Mouse (Mus musculus) midbrain, embryonic 11.5 days (tissue): ENCODE data around the gene AW011738. TPM values are rescaled to one million over a fixed set of nuclear protein-coding genes. Genes with fewer than 3 reads are reported as not detected.

Experiments used
- ATAC-seq: fragments of 200-750 bp; cut with Nextera tagmentation; 2 replicates; pipeline ENCODE4 v1.8.0; 2017; ENCODE audit warnings: moderate TSS enrichment, moderate library complexity; ENCODE audit not compliant: low FRiP score
- DNase-seq: peaks from one replicate; pipeline ENCODE4 v3.0.0; 2015; ENCODE audit warnings: low spot score; ENCODE audit errors: missing footprints
- H3K27ac ChIP-seq: fragments of 300-500 bp; sonication (generic); 2 replicates; pipeline ENCODE4 v1.5.1; 2014; ENCODE audit warnings: low read depth, low read length
- H3K27me3 ChIP-seq: fragments of 300-500 bp; sonication (generic); 2 replicates; pipeline ENCODE4 v1.6.1; 2014; ENCODE audit warnings: mild to moderate bottlenecking, low read length, moderate library complexity, mixed read lengths; ENCODE audit not compliant: control insufficient read depth, insufficient read depth
- H3K36me3 ChIP-seq: fragments of 300-500 bp; sonication (generic); 2 replicates; pipeline ENCODE4 v1.6.1; 2014; ENCODE audit warnings: mild to moderate bottlenecking, low read length, moderate library complexity, mixed read lengths; ENCODE audit not compliant: control insufficient read depth, insufficient read depth
- H3K4me1 ChIP-seq: fragments of 300-500 bp; sonication (generic); 2 replicates; pipeline ENCODE4 v1.6.1; 2014; ENCODE audit warnings: low read length; ENCODE audit not compliant: control insufficient read depth, insufficient read depth
- H3K4me2 ChIP-seq: fragments of 300-500 bp; sonication (generic); 2 replicates; pipeline ENCODE4 v1.6.1; 2014; ENCODE audit warnings: mild to moderate bottlenecking, moderate library complexity
- H3K4me3 ChIP-seq: fragments of 300-500 bp; sonication (generic); 2 replicates; pipeline ENCODE4 v1.5.1; 2014; ENCODE audit warnings: low read depth, low read length
- H3K9ac ChIP-seq: fragments of 300-500 bp; sonication (generic); 2 replicates; pipeline ENCODE4 v1.6.1; 2014; ENCODE audit warnings: low read length
- H3K9me3 ChIP-seq: fragments of 300-500 bp; sonication (generic); 2 replicates; pipeline ENCODE4 v1.6.1; 2016; ENCODE audit warnings: low read length; ENCODE audit not compliant: control insufficient read depth
- WGBS: fragments of 180-500 bp; shearing (Covaris S2); extraction: QIAGEN DNeasy Blood & Tissue Kit; methylation state at CpG from one replicate; pipeline ENCODE4 v1.1.7; 2014; 5-methylcytosine and 5-hydroxymethylcytosine counted together
- polyA plus RNA-seq: library from polyadenylated mRNA; unstranded; fragments of >200 nt; fragmentation: Nextera tagmentation; extraction: Ambion mirVana; gene quantifications from 2 replicates; pipeline ENCODE4 v1.2.1, GENCODE M21; 2014

Gene AW011738
- polyA plus RNA-seq, 1 experiment from 2014 or later = 2.4 TPM

DNA sequence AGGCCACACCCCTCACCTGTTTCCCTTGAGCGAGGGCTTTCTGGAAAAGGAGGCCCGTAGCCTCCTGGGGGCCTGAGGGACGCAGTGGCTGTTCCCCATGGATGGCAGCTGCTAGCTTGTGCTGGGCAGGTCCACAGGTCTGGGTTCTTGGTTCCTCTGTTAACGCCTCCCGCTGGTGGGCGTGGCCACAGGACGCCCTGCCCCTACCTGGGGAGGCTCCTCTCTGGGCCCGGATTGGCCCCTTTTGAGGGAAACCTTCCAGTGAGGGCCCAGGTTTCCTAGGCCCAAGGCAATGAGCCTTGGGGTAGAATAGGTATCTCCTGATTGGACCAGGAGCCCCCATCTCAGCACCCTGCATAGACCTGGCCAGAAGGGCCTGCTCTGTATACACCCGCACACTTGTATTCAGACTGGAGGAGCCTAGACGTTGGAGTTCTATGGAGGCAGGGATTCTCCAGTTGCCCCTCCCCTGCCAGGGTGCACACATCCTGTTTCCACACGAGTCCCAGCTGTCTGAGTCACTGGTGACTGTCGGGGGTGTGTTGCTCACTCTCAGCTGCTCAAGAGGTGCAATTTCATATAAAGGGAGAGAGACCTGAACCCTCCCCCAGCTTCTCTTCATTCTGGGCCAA is 25.4 kb downstream of the AW011738 start:
- H3K27ac ChIP-seq = no peak overlapping the region
- no peak for DNase-seq
- ATAC-seq = peak; percentile 49
- H3K9me3 ChIP-seq = no peaks in the 10 kb centered on the region
- 24% methylated on average over 12 of the region's 12 CpGs for WGBS
- H3K9ac ChIP-seq = no peak overlapping the region
- H3K4me1 ChIP-seq = peaks cover 1% of the 10 kb centered on the region
- no peak overlapping the region for H3K4me3 ChIP-seq
- H3K27me3 ChIP-seq = no peaks in the 10 kb centered on the region
- H3K4me2 ChIP-seq = no peak overlapping the region
- H3K36me3 ChIP-seq = peaks cover 25% of the 10 kb centered on the region

DNA sequence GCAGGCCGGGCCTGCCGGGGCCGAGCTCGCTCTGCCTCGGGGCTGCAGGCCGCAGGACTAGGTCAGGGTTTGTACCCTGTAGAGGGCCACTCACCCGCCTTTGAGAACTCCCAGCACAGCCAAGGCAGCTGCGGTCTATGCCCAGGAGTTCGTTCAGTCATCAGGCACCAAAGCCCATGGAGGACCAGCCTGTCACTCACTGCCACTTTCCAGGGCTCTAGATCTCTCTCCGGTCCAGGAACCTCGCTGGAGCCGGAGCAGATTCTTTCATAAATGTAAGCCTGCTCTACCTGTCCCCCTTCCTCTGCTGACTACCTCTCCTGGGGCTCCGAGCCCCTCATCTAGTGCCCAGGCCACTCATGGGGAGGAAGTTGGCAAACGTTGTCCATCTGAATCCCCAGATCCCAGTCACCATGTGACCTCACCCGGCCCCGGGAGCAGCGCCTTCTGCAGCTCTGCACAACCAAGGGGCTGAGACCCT is 31.0 kb downstream of the AW011738 start:
- WGBS = 4% methylated on average over 16 of the region's 17 CpGs
- Histone ChIP-seq H3K36me3 (peaks cover 33% of the 10 kb centered on the region), H3K27me3 (no peaks in the 10 kb centered on the region), H3K4me2 (peak overlapping the region; percentile 89), H3K27ac (peak overlapping the region; percentile 71; the same call in 1 of the 2 replicates), H3K4me1 (peaks cover 11% of the 10 kb centered on the region), H3K9me3 (no peaks in the 10 kb centered on the region), H3K4me3 (peak overlapping the region; percentile 92), H3K9ac (peak overlapping the region; percentile 67)
- DNase-seq (peak; percentile 90), ATAC-seq (0 out of 2 replicates have a peak, but pooled peaks have one; percentile 34)

DNA sequence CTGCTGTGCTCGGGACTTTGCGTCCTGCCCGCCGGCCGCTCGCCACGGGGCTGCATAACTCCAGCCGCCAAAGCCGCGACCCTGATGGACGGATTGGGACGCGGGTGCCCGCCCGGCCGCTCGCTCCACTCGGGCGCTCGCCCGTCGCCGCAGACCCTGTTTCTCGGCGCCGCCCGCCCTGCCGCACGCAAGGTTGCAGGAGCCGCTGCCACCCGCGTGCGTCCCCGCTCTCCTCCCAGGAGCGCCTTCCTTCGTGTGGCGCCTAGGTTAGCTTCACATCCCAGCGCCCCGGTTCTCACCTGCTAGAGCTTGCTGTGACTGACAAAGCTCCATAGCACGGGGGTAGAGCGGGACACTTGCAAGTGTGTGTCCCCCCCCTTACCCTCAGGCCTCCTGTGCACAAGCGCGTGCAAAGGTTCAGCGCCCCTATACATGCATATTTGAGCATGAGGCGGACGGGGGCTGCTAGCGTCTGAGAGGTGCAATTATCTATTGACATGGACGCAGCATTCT is 31.7 kb downstream of the AW011738 start, which contains the start of gene Plekhn1:
TSS of gene Plekhn1 (minus strand) at position 157 of the 513 bp plus-strand sequence.
- Histone ChIP-seq H3K27me3 (no peaks in the 10 kb centered on the region), H3K9ac (peak within 1 kb of the TSS; percentile 79), H3K4me2 (peak within 1 kb of the TSS; percentile 89), H3K27ac (peak within 1 kb of the TSS; percentile 71), H3K4me3 (peak within 1 kb of the TSS; percentile 92), H3K4me1 (peaks cover 11% of the 10 kb centered on the region), H3K9me3 (no peaks in the 10 kb centered on the region), H3K36me3 (peaks cover 35% of the 10 kb centered on the region)
- 0% methylated on average over 28 of the region's 48 CpGs for WGBS
- DNase-seq (peak; percentile 97), ATAC-seq (peak; percentile 68)

DNA sequence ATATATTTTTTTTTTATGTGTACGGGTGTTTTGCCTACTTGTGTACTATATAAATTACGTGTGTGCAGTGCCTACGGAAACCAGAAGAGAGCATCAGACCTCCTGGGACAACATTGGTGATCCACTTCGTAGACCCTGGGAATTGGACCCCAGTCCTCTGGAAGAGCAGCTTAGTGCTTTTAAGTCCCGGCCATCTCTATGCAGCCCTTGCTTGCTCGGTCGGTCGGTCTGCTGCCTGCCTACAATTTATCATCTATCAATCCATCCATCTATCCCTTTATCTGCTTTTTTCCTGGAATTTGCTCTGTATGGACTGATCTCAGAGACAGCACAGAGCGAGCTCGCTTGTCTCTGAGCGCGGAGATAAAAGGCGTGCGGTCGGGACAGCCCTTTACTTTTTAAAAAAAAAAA is 32.3 kb downstream of the AW011738 start:
- no peaks in the 10 kb centered on the region for H3K27me3 ChIP-seq
- peaks cover 37% of the 10 kb centered on the region for H3K36me3 ChIP-seq
- 0% methylated on average over 15 of the region's 15 CpGs for WGBS
- peak overlapping the region; percentile 79 for H3K9ac ChIP-seq
- DNase-seq = no peak
- peak; percentile 26; the same call in 1 of the 2 replicates for ATAC-seq
- H3K4me1 ChIP-seq = peaks cover 11% of the 10 kb centered on the region
- no peaks in the 10 kb centered on the region for H3K9me3 ChIP-seq
- H3K27ac ChIP-seq = peak overlapping the region; percentile 16; the same call in 1 of the 2 replicates
- peak overlapping the region; percentile 89 for H3K4me2 ChIP-seq
- H3K4me3 ChIP-seq = peak overlapping the region; percentile 92

DNA sequence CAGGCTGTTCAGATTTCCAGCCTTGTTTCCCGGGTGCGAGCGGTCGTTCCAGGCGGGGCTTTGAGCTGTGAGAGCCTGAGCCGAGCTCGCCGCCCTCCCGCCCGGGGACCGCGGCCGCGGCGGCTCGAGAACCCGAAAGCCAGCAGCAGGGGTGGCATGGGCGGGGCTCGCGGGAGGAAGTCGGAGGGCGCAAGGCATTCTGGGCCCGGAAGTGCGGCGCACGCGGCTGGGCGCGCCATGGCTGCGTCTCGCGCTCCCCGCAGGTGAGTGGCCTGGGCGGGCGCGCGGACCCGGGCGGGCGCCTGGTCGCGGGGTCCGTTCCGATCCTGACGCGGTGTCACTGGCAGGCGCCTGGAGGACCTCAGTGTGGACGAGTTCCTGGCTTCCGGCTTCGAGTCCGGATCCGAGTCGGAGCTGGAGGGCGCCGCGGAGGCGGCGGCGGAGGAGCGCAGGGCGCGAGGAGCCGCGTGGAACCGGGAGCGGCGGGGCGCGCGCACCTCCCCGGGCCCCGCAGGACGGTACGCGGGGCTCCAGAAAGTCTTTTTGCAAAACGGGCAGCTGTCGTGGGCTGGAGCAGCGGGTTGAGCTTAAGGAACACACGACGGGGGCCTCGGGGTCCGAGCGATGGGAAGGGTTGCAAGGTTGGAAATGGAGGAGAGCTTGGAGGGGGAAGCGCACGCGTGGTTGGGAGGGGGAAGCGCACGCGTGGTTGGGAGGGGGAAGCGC is 32.9 kb downstream of the AW011738 start, which contains the start of gene Noc2l:
TSS of gene Noc2l (plus strand) at position 203 of the 726 bp plus-strand sequence.
- H3K27ac ChIP-seq = peak within 1 kb of the TSS; percentile 71

DNA sequence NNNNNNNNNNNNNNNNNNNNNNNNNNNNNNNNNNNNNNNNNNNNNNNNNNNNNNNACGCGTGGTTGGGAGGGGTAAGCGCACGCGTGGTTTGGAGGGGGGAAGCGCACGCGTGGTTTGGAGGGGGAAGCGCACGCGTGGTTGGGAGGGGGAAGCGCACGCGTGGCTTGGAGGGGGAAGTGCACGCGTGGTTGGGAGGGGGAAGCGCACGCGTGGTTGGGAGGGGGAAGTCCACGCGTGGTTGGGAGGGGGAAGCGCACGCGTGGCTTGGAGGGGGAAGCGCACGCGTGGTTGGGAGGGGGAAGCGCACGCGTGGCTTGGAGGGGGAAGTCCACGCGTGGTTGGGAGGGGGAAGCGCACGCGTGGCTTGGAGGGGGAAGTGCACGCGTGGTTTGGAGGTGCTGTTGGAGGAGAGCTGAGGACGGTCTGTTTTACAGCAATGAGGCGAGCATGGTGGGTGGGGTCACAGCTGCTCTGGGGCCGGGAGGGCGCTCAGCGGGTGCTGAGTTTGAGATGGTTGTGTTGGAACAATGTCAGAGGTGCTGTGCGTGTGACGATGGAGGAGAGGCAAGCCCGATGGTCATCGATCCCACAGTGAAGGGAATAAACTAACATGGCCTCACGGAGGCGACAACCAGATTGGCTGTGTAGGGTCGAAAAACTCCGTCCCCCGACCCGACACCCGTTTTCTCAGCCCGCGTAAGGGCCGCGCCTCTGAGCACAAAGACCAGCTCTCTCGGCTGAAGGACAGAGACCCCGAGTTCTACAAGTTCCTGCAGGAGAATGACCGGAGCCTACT is 33.7 kb downstream of the AW011738 start:
- Histone ChIP-seq H3K27ac (no peak overlapping the region; the same call in 1 of the 2 replicates), H3K4me1 (peaks cover 11% of the 10 kb centered on the region), H3K27me3 (no peaks in the 10 kb centered on the region), H3K9me3 (no peaks in the 10 kb centered on the region), H3K4me3 (peak overlapping the region; percentile 92), H3K36me3 (peaks cover 38% of the 10 kb centered on the region), H3K9ac (peak overlapping the region; percentile 79), H3K4me2 (peak overlapping the region; percentile 89)
- WGBS = 26% methylated on average over 52 of the region's 60 CpGs
- ATAC-seq = no peak
- peak; percentile 89 for DNase-seq

More for the DNA sequence above, 32.9 kb downstream of the AW011738 start, which contains the start of gene Noc2l:
- under 1% methylated on average over 87 of the region's 90 CpGs for WGBS
- Histone ChIP-seq H3K9ac (peak within 1 kb of the TSS; percentile 79), H3K36me3 (peaks cover 37% of the 10 kb centered on the region), H3K27me3 (no peaks in the 10 kb centered on the region), H3K4me2 (peak within 1 kb of the TSS; percentile 89), H3K4me3 (peak within 1 kb of the TSS; percentile 92), H3K4me1 (peaks cover 11% of the 10 kb centered on the region), H3K9me3 (no peaks in the 10 kb centered on the region)
- DNase-seq (peak; percentile 99), ATAC-seq (peak; percentile 89)

DNA sequence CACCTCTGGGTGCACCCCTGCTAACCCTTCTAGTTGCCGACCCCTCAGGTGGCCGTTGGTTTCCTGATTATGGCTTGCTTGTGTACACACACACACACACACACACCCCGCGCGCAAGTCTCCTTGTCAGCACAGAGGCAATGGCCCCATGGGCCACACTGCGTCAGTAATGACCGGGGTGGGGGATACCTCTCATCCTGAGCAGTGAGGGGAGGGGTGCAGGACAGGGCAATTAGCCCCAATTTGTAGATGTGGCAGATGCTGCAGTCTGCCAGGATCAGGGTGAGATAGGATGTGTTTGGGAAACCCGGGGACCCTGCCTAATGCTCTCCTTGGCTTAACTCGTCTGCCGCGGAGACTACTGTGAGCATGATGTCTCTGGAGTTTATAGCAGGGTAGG is 46.5 kb downstream of the AW011738 start:
- no peaks in the 10 kb centered on the region for H3K9me3 ChIP-seq
- H3K27me3 ChIP-seq = peaks cover 11% of the 10 kb centered on the region
- peaks cover 3% of the 10 kb centered on the region; the same call in 1 of the 2 replicates for H3K4me1 ChIP-seq
- H3K36me3 ChIP-seq = peaks cover 20% of the 10 kb centered on the region
- ATAC-seq (no peak), DNase-seq (no peak)
- WGBS = 63% methylated on average over 11 of the region's 11 CpGs
- H3K4me2 ChIP-seq = no peak overlapping the region
- no peak overlapping the region for H3K27ac ChIP-seq
- H3K4me3 ChIP-seq = no peak overlapping the region
- no peak overlapping the region for H3K9ac ChIP-seq

DNA sequence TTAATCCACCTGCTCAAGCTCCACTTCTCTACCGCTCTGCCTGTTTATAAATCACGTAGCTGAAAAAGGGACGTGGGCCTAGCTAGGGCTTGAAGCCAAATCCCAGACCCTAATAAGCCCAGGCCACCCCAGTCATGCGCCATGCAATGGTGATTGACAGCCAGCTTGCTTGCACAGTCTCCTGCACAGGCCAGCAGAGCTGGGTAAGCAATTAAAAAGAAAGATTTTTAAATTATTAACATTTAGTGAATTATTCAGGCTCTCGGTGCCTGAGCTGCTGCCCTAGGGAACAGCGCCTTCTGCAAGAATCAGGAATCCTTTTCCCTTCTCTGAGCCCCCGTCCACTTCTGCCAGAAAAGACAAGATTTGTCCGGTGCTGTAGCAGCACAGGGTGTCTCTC is 48.0 kb downstream of the AW011738 start:
- Histone ChIP-seq H3K27ac (no peak overlapping the region), H3K36me3 (peaks cover 12% of the 10 kb centered on the region; the same call in 1 of the 2 replicates), H3K9ac (no peak overlapping the region), H3K4me1 (peaks cover 5% of the 10 kb centered on the region; the same call in 1 of the 2 replicates), H3K4me3 (no peak overlapping the region), H3K27me3 (peaks cover 24% of the 10 kb centered on the region), H3K9me3 (no peaks in the 10 kb centered on the region), H3K4me2 (no peak overlapping the region)
- 76% methylated on average over 8 of the region's 8 CpGs for WGBS
- DNase-seq = no peak
- no peak for ATAC-seq
